Mouse (Mus musculus): ENCODE results near the gene Ptprn2. TPM values are rescaled to one million over a fixed set of nuclear protein-coding genes. Genes with fewer than 3 reads are reported as not detected.

Ptprn2 gene
- polyA plus RNA-seq, 1 experiment from 2014 or later = 0.07 TPM

- no peak overlapping the region for H3K4me2 ChIP-seq (ENCODE audit: low read depth, low read length)
- ATAC-seq (replicated peaks; ENCODE audit: extremely low read depth, insufficient read depth, low FRiP score) = no peak
These were observed 294.9 kb downstream of the Ptprn2 start for GRCm38 (mm10) chr12:116780419-116780818.

GRCm38 (mm10) chr12:116785731-116786130, 300.2 kb downstream of the Ptprn2 start:
- no peak overlapping the region for H3K9ac ChIP-seq (ENCODE audit: low read length)
- no peaks in the 10 kb centered on the region for H3K27me3 ChIP-seq (ENCODE audit: control insufficient read depth, insufficient read depth, low read length)
- no peaks in the 10 kb centered on the region for H3K4me1 ChIP-seq (ENCODE audit: control insufficient read depth, insufficient read depth, low read length)
- no peaks in the 10 kb centered on the region for H3K9me3 ChIP-seq (replicated peaks; ENCODE audit: control insufficient read depth, low read length)
- WGBS = 87% methylated on average over 3 of the region's 3 CpGs
- no peak overlapping the region for H3K4me2 ChIP-seq (ENCODE audit: low read depth, low read length)
- H3K36me3 ChIP-seq (ENCODE audit: control insufficient read depth, insufficient read depth) = no peaks in the 10 kb centered on the region
- no peak overlapping the region for H3K4me3 ChIP-seq (ENCODE audit: low read length)
- no peak overlapping the region for H3K27ac ChIP-seq (ENCODE audit: low read length)
- ATAC-seq (replicated peaks; ENCODE audit: extremely low read depth, insufficient read depth, low FRiP score) = no peak

More at GRCm38 (mm10) chr12:116780419-116780818, 294.9 kb downstream of the Ptprn2 start:
- no peak overlapping the region for H3K9ac ChIP-seq (ENCODE audit: low read length)
- no peaks in the 10 kb centered on the region for H3K27me3 ChIP-seq (ENCODE audit: control insufficient read depth, insufficient read depth, low read length)
- no peak overlapping the region for H3K27ac ChIP-seq (ENCODE audit: low read length)
- H3K4me3 ChIP-seq (ENCODE audit: low read length) = no peak overlapping the region
- H3K9me3 ChIP-seq (replicated peaks; ENCODE audit: control insufficient read depth, low read length) = no peaks in the 10 kb centered on the region
- 68% methylated on average over 1 of the region's 1 CpGs for WGBS
- no peaks in the 10 kb centered on the region for H3K4me1 ChIP-seq (ENCODE audit: control insufficient read depth, insufficient read depth, low read length)
- H3K36me3 ChIP-seq (ENCODE audit: control insufficient read depth, insufficient read depth) = no peaks in the 10 kb centered on the region

GRCm38 (mm10) chr12:116788346-116788745, 302.8 kb downstream of the Ptprn2 start:
- Histone ChIP-seq H3K9ac (ENCODE audit: low read length) (no peak overlapping the region), H3K27ac (ENCODE audit: low read length) (no peak overlapping the region), H3K9me3 (replicated peaks; ENCODE audit: control insufficient read depth, low read length) (no peaks in the 10 kb centered on the region), H3K4me3 (ENCODE audit: low read length) (no peak overlapping the region), H3K36me3 (ENCODE audit: control insufficient read depth, insufficient read depth) (no peaks in the 10 kb centered on the region), H3K27me3 (ENCODE audit: control insufficient read depth, insufficient read depth, low read length) (no peaks in the 10 kb centered on the region), H3K4me1 (ENCODE audit: control insufficient read depth, insufficient read depth, low read length) (no peaks in the 10 kb centered on the region), H3K4me2 (ENCODE audit: low read depth, low read length) (no peak overlapping the region)
- ATAC-seq (replicated peaks; ENCODE audit: extremely low read depth, insufficient read depth, low FRiP score) = no peak
- 74% methylated on average over 3 of the region's 3 CpGs for WGBS

GRCm38 (mm10) chr12:116803331-116803730, 317.8 kb downstream of the Ptprn2 start:
- H3K27me3 ChIP-seq (ENCODE audit: control insufficient read depth, insufficient read depth, low read length) = no peaks in the 10 kb centered on the region
- ATAC-seq (replicated peaks; ENCODE audit: extremely low read depth, insufficient read depth, low FRiP score) = no peak
- H3K4me1 ChIP-seq (ENCODE audit: control insufficient read depth, insufficient read depth, low read length) = no peaks in the 10 kb centered on the region; the same call in 1 of the 2 replicates
- H3K4me3 ChIP-seq (ENCODE audit: low read length) = no peak overlapping the region
- H3K4me2 ChIP-seq (ENCODE audit: low read depth, low read length) = no peak overlapping the region
- H3K36me3 ChIP-seq (ENCODE audit: control insufficient read depth, insufficient read depth) = no peaks in the 10 kb centered on the region
- WGBS = 90% methylated on average over 5 of the region's 5 CpGs
- H3K27ac ChIP-seq (ENCODE audit: low read length) = no peak overlapping the region
- H3K9me3 ChIP-seq (replicated peaks; ENCODE audit: control insufficient read depth, low read length) = no peaks in the 10 kb centered on the region
- H3K9ac ChIP-seq (ENCODE audit: low read length) = no peak overlapping the region

GRCm38 (mm10) chr12:116804712-116805111, 319.2 kb downstream of the Ptprn2 start:
- no peaks in the 10 kb centered on the region for H3K36me3 ChIP-seq (ENCODE audit: control insufficient read depth, insufficient read depth)
- 48% methylated on average over 2 of the region's 2 CpGs for WGBS
- ATAC-seq (replicated peaks; ENCODE audit: extremely low read depth, insufficient read depth, low FRiP score) = no peak

GRCm38 (mm10) chr12:116805129-116805809, 319.7 kb downstream of the Ptprn2 start:
- 33% methylated on average over 2 of the region's 2 CpGs for WGBS

More at GRCm38 (mm10) chr12:116804712-116805111, 319.2 kb downstream of the Ptprn2 start:
- Histone ChIP-seq H3K9ac (ENCODE audit: low read length) (no peak overlapping the region), H3K4me1 (ENCODE audit: control insufficient read depth, insufficient read depth, low read length) (no peaks in the 10 kb centered on the region; the same call in 1 of the 2 replicates), H3K9me3 (replicated peaks; ENCODE audit: control insufficient read depth, low read length) (no peaks in the 10 kb centered on the region), H3K27me3 (ENCODE audit: control insufficient read depth, insufficient read depth, low read length) (no peaks in the 10 kb centered on the region), H3K4me2 (ENCODE audit: low read depth, low read length) (no peak overlapping the region), H3K4me3 (ENCODE audit: low read length) (no peak overlapping the region), H3K27ac (ENCODE audit: low read length) (no peak overlapping the region)

GRCm38 (mm10) chr12:116806089-116806488, 320.6 kb downstream of the Ptprn2 start:
- Histone ChIP-seq H3K36me3 (ENCODE audit: control insufficient read depth, insufficient read depth) (no peaks in the 10 kb centered on the region), H3K4me1 (ENCODE audit: control insufficient read depth, insufficient read depth, low read length) (no peaks in the 10 kb centered on the region; the same call in 1 of the 2 replicates), H3K27me3 (ENCODE audit: control insufficient read depth, insufficient read depth, low read length) (no peaks in the 10 kb centered on the region), H3K4me2 (ENCODE audit: low read depth, low read length) (no peak overlapping the region), H3K9me3 (replicated peaks; ENCODE audit: control insufficient read depth, low read length) (no peaks in the 10 kb centered on the region), H3K4me3 (ENCODE audit: low read length) (no peak overlapping the region), H3K9ac (ENCODE audit: low read length) (no peak overlapping the region), H3K27ac (ENCODE audit: low read length) (no peak overlapping the region)
- whole genome bisulfite sequencing = 79% methylated on average over 2 of the region's 2 CpGs
- no peak for ATAC-seq (replicated peaks; ENCODE audit: extremely low read depth, insufficient read depth, low FRiP score)

More at GRCm38 (mm10) chr12:116805129-116805809, 319.7 kb downstream of the Ptprn2 start:
- Histone ChIP-seq H3K27me3 (ENCODE audit: control insufficient read depth, insufficient read depth, low read length) (no peaks in the 10 kb centered on the region), H3K27ac (ENCODE audit: low read length) (no peak overlapping the region), H3K4me1 (ENCODE audit: control insufficient read depth, insufficient read depth, low read length) (no peaks in the 10 kb centered on the region; the same call in 1 of the 2 replicates), H3K4me2 (ENCODE audit: low read depth, low read length) (no peak overlapping the region), H3K36me3 (ENCODE audit: control insufficient read depth, insufficient read depth) (no peaks in the 10 kb centered on the region), H3K9ac (ENCODE audit: low read length) (no peak overlapping the region), H3K4me3 (ENCODE audit: low read length) (no peak overlapping the region), H3K9me3 (replicated peaks; ENCODE audit: control insufficient read depth, low read length) (no peaks in the 10 kb centered on the region)
- ATAC-seq (replicated peaks; ENCODE audit: extremely low read depth, insufficient read depth, low FRiP score) = no peak

GRCm38 (mm10) chr12:116813012-116813411, 327.5 kb downstream of the Ptprn2 start:
- no peak for ATAC-seq (replicated peaks; ENCODE audit: extremely low read depth, insufficient read depth, low FRiP score)

GRCm38 (mm10) chr12:116819836-116820235, 334.3 kb downstream of the Ptprn2 start:
- Histone ChIP-seq H3K27ac (ENCODE audit: low read length) (no peak overlapping the region), H3K27me3 (ENCODE audit: control insufficient read depth, insufficient read depth, low read length) (no peaks in the 10 kb centered on the region), H3K9me3 (replicated peaks; ENCODE audit: control insufficient read depth, low read length) (no peaks in the 10 kb centered on the region), H3K4me2 (ENCODE audit: low read depth, low read length) (no peak overlapping the region), H3K4me1 (ENCODE audit: control insufficient read depth, insufficient read depth, low read length) (no peaks in the 10 kb centered on the region), H3K4me3 (ENCODE audit: low read length) (no peak overlapping the region), H3K36me3 (ENCODE audit: control insufficient read depth, insufficient read depth) (no peaks in the 10 kb centered on the region), H3K9ac (ENCODE audit: low read length) (no peak overlapping the region)
- no peak for ATAC-seq (replicated peaks; ENCODE audit: extremely low read depth, insufficient read depth, low FRiP score)
- WGBS = 47% methylated on average over 2 of the region's 2 CpGs

More at GRCm38 (mm10) chr12:116813012-116813411, 327.5 kb downstream of the Ptprn2 start:
- H3K4me2 ChIP-seq (ENCODE audit: low read depth, low read length) = no peak overlapping the region
- H3K27ac ChIP-seq (ENCODE audit: low read length) = no peak overlapping the region
- H3K27me3 ChIP-seq (ENCODE audit: control insufficient read depth, insufficient read depth, low read length) = no peaks in the 10 kb centered on the region
- no peak overlapping the region for H3K9ac ChIP-seq (ENCODE audit: low read length)
- WGBS = 76% methylated on average over 5 of the region's 5 CpGs
- no peak overlapping the region for H3K4me3 ChIP-seq (ENCODE audit: low read length)
- H3K36me3 ChIP-seq (ENCODE audit: control insufficient read depth, insufficient read depth) = no peaks in the 10 kb centered on the region
- H3K4me1 ChIP-seq (ENCODE audit: control insufficient read depth, insufficient read depth, low read length) = no peaks in the 10 kb centered on the region
- H3K9me3 ChIP-seq (replicated peaks; ENCODE audit: control insufficient read depth, low read length) = no peaks in the 10 kb centered on the region

Measured in heart, embryonic 16.5 days (tissue).